Mouse (Mus musculus) cerebellum, adult 2 months (tissue): ENCODE data around the gene Idh3a.

Source experiments
- CTCF ChIP-seq: fragments of 200-500 bp; IDR thresholded peaks from 2 replicates; pipeline ENCODE4 v1.5.1; 2011; ENCODE audit warnings: low read depth, mild to moderate bottlenecking, control low read depth, low read length, moderate library complexity, borderline replicate concordance; ENCODE audit not compliant: insufficient read depth
- POLR2A ChIP-seq: fragments of 200-500 bp; IDR thresholded peaks from 2 replicates; pipeline ENCODE4 v1.6.1; 2011; ENCODE audit warnings: low read length, control low read depth, borderline replicate concordance; ENCODE audit not compliant: insufficient read depth

- TF ChIP-seq CTCF (no peak), POLR2A (no peak)
Observed at GRCm38 (mm10) chr9:54549433-54549832, 36.7 kb upstream of the Idh3a start.
